Mouse (Mus musculus) liver, adult (tissue): Measurements from ENCODE around the gene Htr7.

Experiments used
- GATA4 ChIP-seq: IDR thresholded peaks from 2 replicates; pipeline ENCODE4 v1.6.1; 2014; ENCODE audit warnings: mild to moderate bottlenecking, low read length; ENCODE audit not compliant: insufficient replicate concordance

Gene Htr7

GRCm38 (mm10) chr19:36002476-36003445 is 54.5 kb downstream of the Htr7 start:
- no peak for TF ChIP-seq GATA4

DNA sequence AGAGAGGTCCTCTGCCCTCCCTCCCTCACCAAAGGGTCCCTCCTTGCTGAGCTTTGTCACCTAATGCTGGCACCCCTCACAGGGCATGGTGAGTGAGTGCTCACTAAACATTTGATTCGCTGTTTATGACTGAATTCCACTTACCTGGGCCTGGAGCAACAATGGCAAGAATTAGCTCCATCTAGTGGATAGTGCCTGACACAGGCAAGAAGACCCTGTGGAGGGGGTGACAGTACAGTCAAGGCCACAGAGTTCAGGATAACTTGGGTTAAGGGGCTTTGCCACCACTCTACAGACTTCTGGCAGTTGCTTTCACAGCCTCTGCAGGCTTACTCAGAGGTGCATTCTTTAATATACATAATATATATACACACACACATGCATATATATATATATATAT is 55.8 kb downstream of the Htr7 start:
- no peak for TF ChIP-seq GATA4

GRCm38 (mm10) chr19:36000955-36001354 is 56.4 kb downstream of the Htr7 start:
- TF ChIP-seq GATA4: no peak

- TF ChIP-seq GATA4: no peak
Observed at GRCm38 (mm10) chr19:35997384-35997783, 59.9 kb downstream of the Htr7 start.

- no peak for TF ChIP-seq GATA4
Observed at GRCm38 (mm10) chr19:35987461-35987860, 69.8 kb downstream of the Htr7 start.

DNA sequence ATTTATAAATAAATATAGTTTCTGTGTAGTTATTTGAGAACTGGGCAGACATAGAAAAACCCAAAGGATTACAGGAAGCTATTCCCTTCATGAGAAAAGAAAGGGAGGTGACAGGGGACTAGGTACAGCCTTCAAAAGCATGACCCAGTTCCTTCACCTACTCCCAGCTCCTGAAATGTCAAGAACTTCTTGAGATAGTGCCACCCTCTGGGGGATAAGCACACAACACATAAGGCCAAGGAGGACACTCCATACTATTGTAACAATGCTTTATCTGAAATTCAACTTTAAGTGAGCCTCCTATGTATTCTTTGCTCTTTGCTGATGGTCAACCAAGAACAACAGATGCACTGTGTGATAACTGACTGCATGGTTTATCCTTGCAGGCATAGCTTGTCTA is 82.6 kb downstream of the Htr7 start:
- TF ChIP-seq GATA4: no peak

- TF ChIP-seq GATA4: no peak
Observed at GRCm38 (mm10) chr19:35957656-35958055, 99.7 kb downstream of the Htr7 start.

DNA sequence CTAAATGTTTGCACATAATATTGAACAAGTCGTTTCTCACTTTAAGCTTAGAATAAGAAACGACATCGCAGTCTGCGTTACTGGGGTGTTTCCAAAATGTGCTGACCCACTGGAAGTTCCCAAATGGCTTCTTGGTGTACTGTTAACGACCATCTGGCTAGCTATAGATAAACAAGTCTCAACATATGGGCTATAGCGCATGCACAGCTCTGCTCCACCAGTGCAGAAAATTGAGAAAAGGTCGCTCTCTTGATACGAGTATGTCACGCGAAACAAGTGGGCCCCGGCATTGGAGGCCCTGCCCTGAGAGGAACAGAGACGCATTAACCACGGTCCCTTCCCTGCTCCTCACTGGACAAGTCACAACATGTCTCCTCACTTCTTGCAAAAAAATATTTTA is 101.6 kb downstream of the Htr7 start:
- TF ChIP-seq GATA4: no peak

- TF ChIP-seq GATA4: no peak
Observed at GRCm38 (mm10) chr19:35949888-35950287, 107.4 kb downstream of the Htr7 start.

DNA sequence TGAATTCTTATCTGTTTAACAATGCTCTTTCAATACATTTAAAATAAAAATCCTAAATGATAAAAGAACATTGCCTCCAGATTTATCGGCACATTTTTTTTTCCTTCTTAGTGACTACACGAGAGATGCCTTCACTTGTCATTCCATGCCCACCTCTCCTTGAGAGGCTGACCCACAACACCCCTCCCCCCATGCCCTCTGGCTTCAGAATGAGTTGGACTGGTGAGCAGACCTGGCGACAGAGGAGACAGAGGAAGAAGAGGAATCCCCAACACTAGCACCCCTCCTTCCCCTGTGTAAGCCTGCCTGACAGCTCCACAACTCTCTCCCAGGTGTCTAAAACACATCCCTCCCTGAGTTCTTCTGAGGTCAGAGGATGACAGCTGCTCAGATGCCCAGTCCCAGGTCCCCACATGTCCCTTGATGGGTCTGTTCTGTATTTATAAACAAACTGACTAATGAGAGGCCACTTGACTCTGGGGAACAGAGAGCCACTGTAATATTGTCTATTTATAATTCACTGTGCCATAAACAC is 132.3 kb downstream of the Htr7 start:
- no peak for TF ChIP-seq GATA4

DNA sequence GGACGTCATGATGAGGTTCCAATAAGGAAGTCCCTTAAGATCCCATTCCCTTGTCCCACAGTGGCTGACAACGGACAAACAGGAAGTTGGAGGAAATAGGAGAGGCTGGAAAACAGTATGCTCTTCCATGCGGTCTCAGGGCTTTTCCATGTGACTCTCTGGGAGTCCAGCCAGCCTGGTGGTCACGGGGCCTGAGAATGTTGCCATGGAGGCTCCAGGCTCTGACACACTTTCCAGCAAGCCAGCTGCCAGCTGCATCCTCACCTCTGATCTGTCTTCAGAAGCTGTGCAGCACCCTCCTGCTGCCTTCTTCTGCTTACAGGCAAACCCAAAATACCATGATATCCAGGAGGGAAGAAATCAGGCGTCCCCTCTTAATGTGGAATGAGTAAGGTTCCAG is 132.9 kb downstream of the Htr7 start:
- no peak for TF ChIP-seq GATA4
